Mouse (Mus musculus) left cerebral cortex, postnatal 14 days (tissue): ENCODE results near the gene Hhipl1. TPM values are rescaled to one million over a fixed set of nuclear protein-coding genes. Genes with fewer than 3 reads are reported as not detected.

Experiments
- DNase-seq, 2 experiments: peaks; one replicate each; pipeline ENCODE4 v3.0.0; 2021 to 2022; ENCODE audit warnings: low spot score in 2 of 2, mixed read lengths in 1 of 2
- intact Hi-C: fragments of 180-260 bp; cut with DNase I; formaldehyde crosslinking; loops from one replicate; pipeline ENCODE4 v1.15.1; 2025
- total RNA-seq, 2 experiments: library from RNA; stranded (reverse); gene quantifications; 2 replicates each; pipeline ENCODE4 v1.2.3; 2021

The Hhipl1 gene
- total RNA-seq, 2 experiments from 2014 or later, result 6.4 to 8.5 TPM

DNA sequence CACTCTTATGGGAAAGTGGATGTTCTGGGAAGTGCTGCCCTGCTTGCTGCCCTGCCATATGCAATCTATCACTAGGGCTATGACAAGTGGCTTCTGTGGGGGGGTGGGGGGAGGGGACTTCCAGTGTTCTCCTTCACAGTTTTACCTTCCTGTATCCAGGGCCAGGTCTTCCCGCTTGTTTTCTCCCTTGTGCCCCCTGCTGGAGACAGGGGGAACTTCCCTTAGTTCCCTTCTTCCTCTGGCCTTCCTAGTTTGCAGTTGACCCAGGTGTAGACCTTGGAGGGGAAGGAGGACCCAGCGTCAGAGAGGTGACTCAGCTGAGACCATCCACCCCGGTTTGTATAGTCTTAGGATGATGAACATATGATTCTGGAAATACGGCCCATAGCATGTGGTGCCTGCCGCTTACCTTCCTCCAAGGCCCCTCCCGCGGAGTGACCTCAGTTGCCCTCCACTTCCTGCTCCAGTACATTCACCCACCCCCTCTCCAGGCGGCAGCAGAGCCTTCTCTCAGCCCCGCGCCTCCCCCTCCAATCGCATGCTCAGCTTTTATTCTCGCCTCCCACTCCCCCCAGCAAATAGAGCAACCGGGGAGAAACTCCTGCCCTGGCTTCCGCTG, 32.6 kb downstream of the Hhipl1 start:
- intact Hi-C loops, result no loop called here

DNA sequence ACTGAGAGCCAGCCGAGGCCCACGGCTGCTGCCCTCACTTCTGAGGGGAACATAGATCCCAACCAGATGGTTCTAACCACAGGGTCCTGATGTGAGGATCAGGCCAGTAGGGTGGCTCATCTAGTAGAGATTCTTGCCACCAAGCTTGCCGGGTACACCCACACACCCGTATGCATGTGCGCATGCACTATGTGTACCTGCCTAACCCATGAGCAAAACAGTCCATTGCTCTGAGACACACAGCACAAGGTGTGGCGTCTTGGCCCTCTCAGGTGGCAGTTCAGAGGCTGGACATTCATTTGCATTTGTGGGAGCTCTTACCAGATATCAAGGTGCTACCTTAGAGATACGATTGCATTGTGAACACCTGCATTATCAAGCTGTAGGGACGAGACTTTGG, 42.1 kb downstream of the Hhipl1 start:
- no peak for DNase-seq
- intact Hi-C loops, result no loop called here

More for the DNA sequence above, 32.6 kb downstream of the Hhipl1 start:
- peak; percentile 60 to 73 for DNase-seq

DNA sequence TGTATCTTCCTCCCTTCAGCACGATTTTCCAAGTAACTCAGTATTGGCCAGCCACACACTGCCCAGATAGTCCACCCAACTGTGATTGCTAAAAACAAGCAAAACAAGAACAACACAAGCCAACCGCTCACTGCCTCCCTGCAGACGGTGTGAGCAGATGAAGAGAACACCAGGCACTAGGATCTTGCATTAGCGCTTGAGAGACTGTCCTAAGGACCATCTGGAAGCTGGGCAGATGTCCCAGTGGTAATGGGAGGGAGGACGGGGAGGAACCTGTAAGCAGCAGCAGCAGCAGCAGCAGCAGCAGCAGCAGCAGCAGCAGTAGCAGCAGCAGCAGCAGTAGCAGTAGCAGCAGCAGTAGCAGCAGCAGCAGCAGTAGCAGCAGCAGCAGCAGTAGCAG, 43.0 kb downstream of the Hhipl1 start:
- intact Hi-C loops, result no loop called here
- DNase-seq, result peak; percentile 37 to 40

DNA sequence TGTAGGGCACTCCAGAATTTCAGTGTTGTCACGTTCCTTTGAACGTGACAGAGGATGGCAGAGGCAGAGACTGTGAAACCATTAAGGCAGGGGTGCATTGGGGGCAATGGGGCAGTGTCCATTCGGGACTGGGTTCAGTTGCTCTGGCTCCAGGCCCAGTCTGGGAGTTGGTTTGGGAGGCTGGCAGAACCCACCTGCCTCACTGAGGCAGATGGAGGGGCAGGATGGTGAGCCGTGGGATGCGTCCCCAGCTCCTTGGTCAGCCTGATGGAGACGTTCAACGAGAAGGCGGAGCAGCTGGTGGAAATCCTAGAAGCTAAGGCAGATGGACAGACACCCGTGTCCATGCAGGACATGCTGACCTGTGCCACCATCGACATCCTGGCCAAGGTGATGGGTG, 44.9 kb downstream of the Hhipl1 start:
- intact Hi-C loops, result no loop called here
- no peak for DNase-seq

DNA sequence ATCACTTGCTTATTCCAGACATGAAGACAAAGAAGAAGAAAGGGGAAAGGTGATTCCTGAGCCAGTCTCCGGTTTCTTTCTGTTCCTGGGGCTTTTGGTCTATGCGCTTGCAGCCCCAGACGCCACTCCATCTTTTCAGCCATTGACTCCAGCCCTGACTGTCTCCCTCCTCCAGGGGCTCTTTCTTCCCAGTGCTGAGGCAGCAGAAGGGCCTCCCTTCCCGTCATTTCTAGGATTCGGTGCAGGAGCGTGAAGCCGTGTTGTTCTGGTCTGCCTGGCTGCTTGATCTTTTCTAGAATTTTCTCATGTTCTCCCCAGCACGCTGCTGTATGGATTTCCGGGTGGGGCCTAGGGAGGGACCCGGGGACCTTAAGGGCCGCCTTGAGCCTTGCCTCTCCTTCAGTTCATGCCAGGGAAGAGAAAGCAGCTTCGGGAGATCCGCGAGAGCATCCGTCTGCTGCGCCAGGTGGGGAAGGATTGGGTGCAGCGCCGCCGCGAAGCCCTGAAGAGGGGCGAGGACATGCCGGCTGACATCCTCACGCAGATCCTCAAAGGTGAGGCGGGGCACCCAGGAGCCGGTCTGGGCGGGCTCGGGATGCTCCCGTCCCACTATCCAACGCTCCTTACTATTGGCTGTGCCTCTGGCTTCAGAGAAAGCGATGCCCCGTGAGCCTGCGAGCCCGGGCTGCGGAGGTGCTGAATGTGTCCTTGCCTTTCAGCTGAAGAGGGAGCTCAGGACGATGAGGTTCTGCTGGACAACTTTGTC, 46.5 kb downstream of the Hhipl1 start:
- intact Hi-C loops, result no loop called here

DNA sequence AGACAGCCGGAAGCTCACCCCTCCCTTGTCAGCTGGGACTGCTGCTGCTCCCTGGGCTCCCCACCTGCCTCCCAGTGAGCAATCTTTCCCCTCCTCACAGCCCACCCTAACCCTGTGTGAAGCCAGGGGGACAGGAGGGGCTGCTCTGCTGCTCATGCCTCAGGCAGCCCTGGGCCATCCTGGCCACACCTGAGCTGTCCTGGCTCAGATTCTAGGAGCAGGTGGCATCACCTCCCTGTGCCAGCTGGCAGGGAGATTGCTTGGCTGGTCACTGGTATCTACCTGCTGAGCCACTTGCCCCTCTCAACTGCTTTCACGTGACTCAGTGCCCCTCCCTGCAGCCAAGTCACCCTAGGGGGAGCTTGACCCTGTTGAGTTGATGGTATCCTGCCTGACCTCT, 48.2 kb downstream of the Hhipl1 start:
- intact Hi-C loops, result no loop called here
- no peak for DNase-seq

More for the DNA sequence above, 46.5 kb downstream of the Hhipl1 start:
- no peak for DNase-seq

DNA sequence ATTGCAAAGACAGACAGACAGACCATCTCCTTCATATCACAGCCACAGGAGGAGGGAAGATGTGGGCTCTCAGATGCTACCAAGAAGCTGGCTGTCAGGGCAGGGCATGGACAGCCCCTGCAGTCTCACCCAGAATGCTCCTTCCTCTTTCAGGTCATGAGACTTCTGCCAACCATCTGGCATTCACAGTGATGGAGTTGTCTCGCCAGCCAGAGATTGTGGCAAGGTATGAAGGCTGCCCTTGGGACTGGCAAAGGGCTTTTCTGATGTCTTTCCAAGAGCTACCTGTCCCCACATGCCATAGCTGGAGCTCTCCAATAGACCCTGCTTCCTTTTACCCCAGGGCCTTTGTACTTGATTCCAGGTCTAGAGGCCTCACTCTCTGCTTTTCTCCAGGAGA, 49.2 kb downstream of the Hhipl1 start:
- intact Hi-C loops, result no loop called here
- DNase-seq, result no peak

DNA sequence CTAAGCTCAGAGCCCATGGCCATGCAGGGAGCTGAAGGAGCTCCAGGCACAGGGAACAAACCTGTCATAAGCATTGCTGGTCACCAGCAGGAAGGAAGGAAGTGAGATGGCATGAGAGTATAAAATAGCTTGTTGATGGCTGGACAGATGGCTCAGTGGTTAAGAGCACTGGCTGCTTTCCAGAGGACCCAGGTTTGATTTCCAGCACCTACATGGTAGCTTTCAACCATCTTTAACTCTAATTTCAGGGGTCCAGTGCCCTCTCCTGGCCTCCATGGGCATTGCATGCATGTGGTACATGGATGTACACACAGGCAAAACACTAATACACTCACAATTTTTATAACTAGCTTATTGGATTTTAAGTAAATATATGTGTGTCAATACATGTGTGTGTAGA, 49.9 kb downstream of the Hhipl1 start:
- intact Hi-C loops, result no loop called here
- DNase-seq, result no peak

GRCm38 (mm10) chr12:108363796-108364195, 57.7 kb downstream of the Hhipl1 start:
- intact Hi-C loops, result loop anchor here (5.0 kb wide), 2 partner anchors 59 to 129 kb away; no protein-coding TSS in a partner anchor

DNA sequence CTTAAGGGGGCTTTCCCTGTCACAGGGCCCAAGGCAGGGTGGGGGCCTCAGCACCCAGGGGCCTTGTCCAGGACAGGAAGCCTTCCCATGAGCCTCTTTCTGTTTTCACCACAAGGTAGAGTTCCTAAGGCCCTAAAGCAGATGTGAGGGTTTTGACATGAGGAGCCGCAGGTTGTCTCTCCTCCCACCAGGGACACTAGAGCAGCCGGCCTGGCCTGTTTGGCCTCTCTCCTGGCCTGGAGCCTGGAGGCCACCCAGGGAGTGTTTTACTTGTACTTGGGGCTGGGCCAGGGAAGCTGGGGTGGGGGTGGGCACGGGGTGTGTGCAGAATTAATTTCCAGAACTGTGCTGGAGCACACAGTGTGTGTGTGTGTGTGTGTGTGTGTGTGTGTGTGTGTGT, 59.3 kb downstream of the Hhipl1 start:
- peak in 1 of 2 experiments; percentile 37 for DNase-seq
- intact Hi-C loops, result no loop called here

More at GRCm38 (mm10) chr12:108363796-108364195, 57.7 kb downstream of the Hhipl1 start:
- peak; percentile 86 to 88 for DNase-seq

- intact Hi-C loops, result no loop called here
- no peak for DNase-seq
These were observed 59.8 kb downstream of the Hhipl1 start for GRCm38 (mm10) chr12:108365868-108366267.

- intact Hi-C loops, result no loop called here
- DNase-seq, result no peak
These were observed 61.8 kb downstream of the Hhipl1 start for GRCm38 (mm10) chr12:108367909-108368308.

DNA sequence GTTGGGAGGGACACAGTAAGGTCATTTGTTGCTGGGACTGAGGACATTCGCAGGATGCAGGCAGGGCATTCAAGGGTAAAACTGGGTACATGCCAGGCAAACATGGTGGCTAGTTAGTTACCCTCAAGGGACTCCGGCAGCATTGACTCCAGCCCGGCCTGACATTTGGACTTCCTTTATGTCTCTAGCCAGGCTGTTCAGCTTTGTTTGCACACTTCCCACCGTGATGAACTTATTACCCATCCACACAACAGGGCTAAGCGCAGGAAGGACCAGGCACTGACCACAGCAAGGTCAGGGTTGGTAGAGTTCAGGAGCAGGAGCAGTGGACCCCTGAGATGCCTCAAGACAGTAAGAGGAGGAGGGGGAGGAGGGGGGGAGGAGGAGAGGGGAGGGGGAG, 62.9 kb downstream of the Hhipl1 start:
- intact Hi-C loops, result no loop called here
- DNase-seq, result no peak

DNA sequence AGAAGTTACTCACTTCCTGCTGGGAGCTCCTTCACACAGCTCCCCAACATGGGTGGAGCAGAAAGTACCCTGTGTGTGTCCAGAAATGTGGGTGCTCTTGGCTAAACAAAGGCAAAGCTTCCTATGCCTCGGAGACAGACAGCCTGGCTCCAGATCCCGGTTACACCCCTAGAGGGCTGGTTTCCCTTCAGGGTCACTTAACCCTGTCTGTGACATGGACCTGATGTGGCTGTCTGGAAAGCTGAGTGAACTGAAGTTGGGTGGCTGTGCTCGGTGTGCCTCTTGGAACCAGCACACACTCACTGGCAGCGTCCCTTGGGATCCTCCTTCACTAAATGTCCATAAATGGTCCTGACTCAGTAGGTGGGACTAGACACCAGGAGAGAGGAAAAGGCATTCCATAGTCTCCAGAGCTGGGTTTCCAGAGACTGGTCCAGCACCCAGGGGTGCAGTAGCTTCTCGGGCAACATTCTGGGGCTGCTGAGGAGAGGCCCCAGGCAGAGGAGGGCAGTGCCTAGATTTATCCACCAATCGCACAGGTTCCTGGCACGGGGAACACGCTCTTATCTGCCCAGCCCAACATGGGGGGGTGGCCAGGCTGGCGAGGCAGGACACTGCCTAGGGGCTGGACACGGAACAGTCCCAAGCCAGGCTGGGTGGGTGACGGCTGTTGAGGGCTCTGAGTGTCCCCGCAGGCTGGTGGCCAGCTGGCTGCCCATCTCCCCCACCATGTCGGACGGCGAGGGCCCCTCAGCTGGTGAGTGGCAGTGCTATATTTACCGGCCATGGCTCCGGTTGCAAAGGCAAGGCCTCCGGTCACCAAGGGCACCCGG, 64.7 kb downstream of the Hhipl1 start, which contains the start of gene Eml1:
Gene Eml1, plus strand, starts transcription at position 362 of the 833 bp plus-strand sequence.
- intact Hi-C loops, result no loop called here
- DNase-seq, result no peak

DNA sequence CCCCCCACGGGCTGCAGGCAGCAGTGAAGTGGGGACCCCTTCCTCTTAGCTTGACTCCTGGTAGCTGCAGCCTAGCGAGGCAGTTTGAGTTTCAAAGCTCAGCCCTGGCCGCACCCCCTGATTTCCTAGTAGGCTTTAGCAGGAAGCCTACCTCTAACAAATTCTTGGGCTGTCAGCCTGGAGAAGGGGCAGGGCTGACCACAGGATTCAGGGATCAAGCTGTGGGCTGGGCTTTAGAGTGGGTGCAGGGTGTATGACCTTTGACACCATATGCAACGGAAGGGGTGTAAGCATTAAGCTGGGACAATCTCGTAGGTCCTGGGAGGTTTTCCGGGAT, 65.3 kb downstream of the Hhipl1 start:
- no peak for DNase-seq
- intact Hi-C loops, result no loop called here

DNA sequence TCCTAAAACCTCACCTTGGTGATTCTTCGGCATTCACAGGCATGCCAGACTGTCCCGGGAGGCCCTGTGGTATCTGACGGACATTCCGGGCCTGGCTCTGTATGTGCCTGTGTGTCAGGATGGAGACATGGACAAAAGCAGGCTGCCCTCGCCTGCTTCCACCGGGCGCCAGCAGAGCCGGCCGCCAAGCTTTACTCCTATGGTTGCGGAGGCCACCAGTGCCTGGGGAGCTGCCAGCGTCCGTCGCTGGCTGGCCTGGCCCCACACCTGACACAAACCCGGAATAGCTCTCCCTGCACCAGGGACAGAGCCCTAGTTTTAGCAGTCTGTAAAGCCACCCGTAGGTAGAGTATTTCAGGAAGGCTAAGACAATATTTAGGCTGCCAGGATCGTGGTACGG, 66.2 kb downstream of the Hhipl1 start:
- no peak for DNase-seq
- intact Hi-C loops, result no loop called here

GRCm38 (mm10) chr12:108373611-108374010, 67.5 kb downstream of the Hhipl1 start:
- intact Hi-C loops, result no loop called here
- no peak for DNase-seq

DNA sequence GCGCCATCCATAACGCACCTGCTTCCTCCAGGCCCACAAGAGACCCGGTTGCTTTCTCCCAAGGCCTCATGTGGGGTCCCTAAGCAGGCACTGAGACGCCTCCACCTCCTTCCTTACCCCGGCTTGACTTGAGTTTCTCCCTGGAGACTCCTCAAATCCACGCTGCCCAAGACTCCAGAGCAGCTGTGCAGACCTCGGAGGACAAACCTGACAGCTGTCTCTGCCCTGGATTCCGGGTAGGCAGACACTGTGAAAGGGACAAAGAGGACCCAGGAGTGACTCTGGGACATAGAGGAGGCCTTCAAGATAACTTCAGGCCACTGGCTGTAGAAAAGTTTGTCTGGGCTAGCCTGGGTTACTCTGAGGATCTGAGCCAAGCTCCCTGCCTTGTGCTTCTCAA, 68.6 kb downstream of the Hhipl1 start:
- intact Hi-C loops, result no loop called here
- no peak for DNase-seq

DNA sequence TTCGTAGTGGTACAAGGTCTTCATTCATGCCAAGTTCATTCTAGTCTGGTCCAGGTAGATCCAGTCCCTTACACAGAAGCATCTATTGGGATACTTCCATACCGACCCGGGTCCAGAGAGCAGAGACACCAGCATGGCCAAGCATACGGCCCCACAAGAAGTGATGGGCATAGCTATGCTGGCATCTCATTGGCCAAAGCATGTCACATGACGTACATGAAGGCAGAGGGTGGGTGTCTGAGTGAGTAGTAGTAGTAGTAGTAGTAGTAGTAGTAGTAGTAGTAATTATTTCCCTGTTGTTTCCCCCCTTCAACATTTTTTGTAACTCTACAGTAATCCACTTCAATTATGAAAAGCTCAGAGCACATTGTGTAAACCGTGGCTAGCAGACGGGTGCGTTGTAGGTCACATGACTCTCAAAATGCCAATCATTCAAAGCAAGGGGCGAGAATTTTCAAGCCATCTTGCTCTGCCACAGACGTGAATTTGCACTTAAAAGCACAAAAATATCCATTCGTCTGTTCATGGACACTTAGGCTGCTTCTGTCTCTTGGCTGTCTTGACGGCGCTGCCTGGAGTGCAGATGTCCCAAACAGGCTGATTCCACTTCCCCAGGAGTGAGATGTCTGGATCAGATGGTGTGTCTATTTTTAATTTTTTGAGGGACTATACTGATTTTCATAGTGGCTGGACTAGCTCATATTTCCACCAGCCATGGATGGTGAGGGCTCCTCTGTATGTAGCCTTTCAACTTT, 72.5 kb downstream of the Hhipl1 start:
- intact Hi-C loops, result no loop called here
- peak; percentile 45 to 80 for DNase-seq
